Mouse (Mus musculus) testis, adult 2 months (tissue): ENCODE measurements at regions not wholly inside any gene's neighbourhood (a gene's known extent, or its start where the extent isn't known, plus 50 kb on each side); places are given as distances from the start of the nearest gene placed in this dataset.

Experiments
- CTCF ChIP-seq: fragments of 200-500 bp; IDR thresholded peaks from 2 replicates; pipeline ENCODE4 v1.5.1; 2012; ENCODE audit warnings: low read depth, mild to moderate bottlenecking, inconsistent platforms, low read length, moderate library complexity; ENCODE audit not compliant: control insufficient read depth, insufficient read depth, insufficient replicate concordance
- POLR2A ChIP-seq: fragments of 200-500 bp; IDR thresholded peaks from 2 replicates; pipeline ENCODE4 v1.6.1; 2012; ENCODE audit warnings: low read depth, mild to moderate bottlenecking, inconsistent platforms, low read length, moderate library complexity; ENCODE audit not compliant: control insufficient read depth

GRCm38 (mm10) chr13:107903150-107903959, 140.9 kb upstream of the Smim15 start:
- no peak for TF ChIP-seq CTCF
- no peak for TF ChIP-seq POLR2A
